Mouse (Mus musculus): Measurements from ENCODE around the gene Zfp551.

Zfp551 gene

GRCm38 (mm10) chr7:12422245-12422849 lies at the start of gene Zfp551:
TSS of gene Zfp551 (minus strand) at chr7:12422751.
- CTCF ChIA-PET = no interaction called here

GRCm38 (mm10) chr7:12422855-12423254 lies 304 bp upstream of the Zfp551 start:
- CTCF ChIA-PET = no interaction called here

DNA sequence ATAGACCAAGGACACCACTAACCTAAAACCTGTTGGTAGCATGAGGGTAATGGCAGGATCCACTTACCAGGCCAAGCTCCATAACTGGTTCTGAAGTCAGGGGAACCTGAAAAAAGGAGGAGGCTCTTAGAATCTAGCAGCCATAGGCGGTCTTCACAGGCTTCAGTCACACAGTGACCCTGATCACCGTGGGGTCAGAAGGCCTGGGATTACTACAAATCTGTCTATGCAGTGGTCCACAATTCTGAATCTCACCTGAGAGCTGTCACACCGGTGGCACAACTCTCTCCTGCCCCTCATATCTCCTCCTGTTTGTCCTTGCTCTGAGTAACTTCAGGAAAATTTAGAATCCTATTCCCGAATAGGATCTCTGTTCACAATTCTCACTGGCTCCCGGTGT lies 810 bp downstream of the Zfp551 start:
- CTCF ChIA-PET = no interaction called here

- CTCF ChIA-PET = interaction anchor here (0.6 kb wide), 1 partner anchor 31 kb away, joined by 11 read pairs; no protein-coding TSS in a partner anchor
These were observed 53.4 kb downstream of the Zfp551 start, which contains the start of gene Vmn1r84 for GRCm38 (mm10) chr7:12369173-12369572. TSS of gene Vmn1r84 (minus strand) at chr7:12369273.
